Mouse (Mus musculus) midbrain, postnatal 0 days (tissue): ENCODE measurements at regions not wholly inside any gene's neighbourhood (a gene's known extent, or its start where the extent isn't known, plus 50 kb on each side); places are given as distances from the start of the nearest gene placed in this dataset.

Source experiments
- ATAC-seq: fragments of 200-750 bp; cut with Nextera tagmentation; 2 replicates; pipeline ENCODE4 v1.8.0; 2017; ENCODE audit warnings: moderate number of reproducible peaks, mild to moderate bottlenecking, moderate TSS enrichment, moderate library complexity; ENCODE audit not compliant: low FRiP score
- DNase-seq: peaks from one replicate; pipeline ENCODE4 v3.0.0-alpha.2; 2015; ENCODE audit warnings: low spot score
- H3K27ac ChIP-seq: fragments of 300-500 bp; sonication (generic); 2 replicates; pipeline ENCODE4 v1.5.1; 2014; ENCODE audit warnings: low read depth, mild to moderate bottlenecking, low read length, mixed read lengths
- H3K27me3 ChIP-seq: fragments of 300-500 bp; sonication (generic); 2 replicates; pipeline ENCODE4 v1.6.1; 2014; ENCODE audit warnings: low read length, control low read depth, mixed read lengths; ENCODE audit not compliant: insufficient read depth
- H3K36me3 ChIP-seq: fragments of 300-500 bp; sonication (generic); 2 replicates; pipeline ENCODE4 v1.6.1; 2014; ENCODE audit warnings: low read length, control low read depth, mixed read lengths; ENCODE audit not compliant: insufficient read depth
- H3K4me1 ChIP-seq: fragments of 300-500 bp; sonication (generic); 2 replicates; pipeline ENCODE4 v1.6.1; 2014; ENCODE audit warnings: mild to moderate bottlenecking, control low read depth, antibody characterized with exemption, low read length, mixed read lengths; ENCODE audit not compliant: insufficient read depth
- H3K4me2 ChIP-seq: fragments of 300-500 bp; sonication (generic); 2 replicates; pipeline ENCODE4 v1.6.1; 2014; ENCODE audit warnings: low read depth, mild to moderate bottlenecking, low read length, mixed read lengths; ENCODE audit not compliant: poor library complexity, severe bottlenecking
- H3K4me3 ChIP-seq: fragments of 300-500 bp; sonication (generic); 2 replicates; pipeline ENCODE4 v1.5.1; 2014; ENCODE audit warnings: low read depth, mild to moderate bottlenecking, low read length, moderate library complexity
- H3K9ac ChIP-seq: fragments of 300-500 bp; sonication (generic); replicated peaks from 2 replicates; pipeline ENCODE4 v1.6.1; 2014; ENCODE audit warnings: mild to moderate bottlenecking, low read length, moderate library complexity, mixed read lengths; ENCODE audit not compliant: poor library complexity, severe bottlenecking
- H3K9me3 ChIP-seq: fragments of 300-500 bp; sonication (generic); 2 replicates; pipeline ENCODE4 v1.6.1; 2016; ENCODE audit warnings: low read length, control low read depth
- CTCF ChIP-seq: IDR thresholded peaks from 2 replicates; pipeline ENCODE4 v1.5.1; 2016; ENCODE audit warnings: antibody characterized with exemption, mild to moderate bottlenecking
- WGBS: fragments of 180-500 bp; shearing (Covaris S2); extraction: QIAGEN DNeasy Blood & Tissue Kit; methylation state at CpG from one replicate; pipeline ENCODE4 v1.1.7; 2014; 5-methylcytosine and 5-hydroxymethylcytosine counted together

GRCm38 (mm10) chr10:48877477-48878473 is 910.8 kb downstream of the Grik2 start:
- Histone ChIP-seq H3K9ac (no peak overlapping the region), H3K9me3 (no peaks in the 10 kb centered on the region), H3K4me3 (no peak overlapping the region), H3K4me2 (no peak overlapping the region), H3K36me3 (no peaks in the 10 kb centered on the region), H3K27ac (no peak overlapping the region), H3K4me1 (no peaks in the 10 kb centered on the region), H3K27me3 (no peaks in the 10 kb centered on the region)
- 57% methylated on average over 8 of the region's 8 CpGs for WGBS
- peak; percentile 9 for DNase-seq
- peak; percentile 58; the same call in 1 of the 2 replicates for ATAC-seq
- TF ChIP-seq CTCF, result no peak

DNA sequence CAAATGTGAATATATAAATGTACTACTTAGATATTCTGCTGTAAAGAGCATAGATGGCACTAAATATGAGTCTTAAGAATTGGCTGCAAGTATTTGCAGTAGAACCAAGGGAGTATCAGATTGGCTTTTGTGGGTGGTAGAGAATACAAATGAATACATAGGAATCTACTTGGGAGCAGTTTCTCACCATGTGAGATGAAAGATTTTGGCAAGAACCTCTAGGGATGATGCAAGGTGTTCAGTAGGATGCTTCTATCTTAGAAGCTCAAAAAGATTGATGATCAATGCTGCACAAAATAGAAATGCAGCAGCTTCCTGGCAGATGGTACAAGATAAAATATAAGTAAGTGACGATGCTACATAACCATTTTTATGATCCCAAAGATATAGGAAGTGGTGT is 915.6 kb downstream of the Grik2 start:
- no peaks in the 10 kb centered on the region for H3K9me3 ChIP-seq
- TF ChIP-seq CTCF, result no peak
- H3K4me3 ChIP-seq, result no peak overlapping the region
- DNase-seq, result no peak
- no peak overlapping the region for H3K4me2 ChIP-seq
- no peaks in the 10 kb centered on the region for H3K4me1 ChIP-seq
- no peak for ATAC-seq
- no peaks in the 10 kb centered on the region for H3K27me3 ChIP-seq
- no peak overlapping the region for H3K27ac ChIP-seq
- no peaks in the 10 kb centered on the region for H3K36me3 ChIP-seq
- no peak overlapping the region for H3K9ac ChIP-seq
- 80% methylated on average over 1 of the region's 1 CpGs for WGBS
